Mouse (Mus musculus) cortical plate, adult 2 months (tissue): ENCODE results near the gene Gprc5b. TPM values are rescaled to one million over a fixed set of nuclear protein-coding genes. Genes with fewer than 3 reads are reported as not detected.

Experiments used
- H3K27ac ChIP-seq: fragments of 200-500 bp; 2 replicates; pipeline ENCODE4 v1.5.1; 2012; ENCODE audit warnings: low read length, control low read depth, inconsistent platforms; ENCODE audit not compliant: insufficient read depth
- H3K4me1 ChIP-seq: fragments of 200-500 bp; 2 replicates; pipeline ENCODE4 v1.6.1; 2011; ENCODE audit warnings: low read length; ENCODE audit not compliant: control insufficient read depth, insufficient read depth
- H3K4me3 ChIP-seq: fragments of 200-500 bp; 2 replicates; pipeline ENCODE4 v1.5.1; 2011; ENCODE audit warnings: mild to moderate bottlenecking, low read length, control low read depth; ENCODE audit not compliant: insufficient read depth
- CTCF ChIP-seq: fragments of 200-500 bp; IDR thresholded peaks from 2 replicates; pipeline ENCODE4 v1.5.1; 2011; ENCODE audit warnings: mild to moderate bottlenecking, control low read depth, low read length; ENCODE audit not compliant: insufficient read depth; ENCODE audit errors: extremely low read depth
- POLR2A ChIP-seq: fragments of 200-500 bp; IDR thresholded peaks from 2 replicates; pipeline ENCODE4 v1.6.1; 2011; ENCODE audit warnings: mild to moderate bottlenecking, low read length, control low read depth; ENCODE audit not compliant: insufficient read depth; ENCODE audit errors: extremely low read depth
- polyA plus RNA-seq: library from polyadenylated mRNA; depleted of rRNA; stranded (reverse); fragments of >200 nt; gene quantifications from 2 replicates; pipeline ENCODE4 v1.2.3, GENCODE M21; 2012

The Gprc5b gene
- polyA plus RNA-seq, 1 experiment: 141 TPM

GRCm38 (mm10) chr7:118991341-118991884 is 3.6 kb downstream of the Gprc5b start:
- TF ChIP-seq CTCF: no peak
- no peak for TF ChIP-seq POLR2A
- no peak overlapping the region for H3K27ac ChIP-seq

GRCm38 (mm10) chr7:118990282-118990681 is 4.7 kb downstream of the Gprc5b start:
- 0 out of 2 replicates have a peak, but pooled peaks have one; percentile 38 for TF ChIP-seq POLR2A
- no peak for TF ChIP-seq CTCF
- Histone ChIP-seq H3K4me1 (peaks cover 13% of the 10 kb centered on the region), H3K27ac (0 out of 2 replicates have a peak overlapping the region, but pooled peaks have one; percentile 4)

More at GRCm38 (mm10) chr7:118991341-118991884, 3.6 kb downstream of the Gprc5b start:
- peaks cover 17% of the 10 kb centered on the region for H3K4me1 ChIP-seq
- no peak overlapping the region for H3K4me3 ChIP-seq

GRCm38 (mm10) chr7:118989275-118989856 is 5.6 kb downstream of the Gprc5b start:
- Histone ChIP-seq H3K4me1 (peaks cover 12% of the 10 kb centered on the region), H3K4me3 (no peak overlapping the region), H3K27ac (no peak overlapping the region)
- TF ChIP-seq CTCF (no peak), POLR2A (no peak)

More at GRCm38 (mm10) chr7:118990282-118990681, 4.7 kb downstream of the Gprc5b start:
- H3K4me3 ChIP-seq: no peak overlapping the region

- H3K27ac ChIP-seq: no peak overlapping the region
- TF ChIP-seq CTCF: no peak
- TF ChIP-seq POLR2A: no peak
- peaks cover 8% of the 10 kb centered on the region for H3K4me1 ChIP-seq
- H3K4me3 ChIP-seq: no peak overlapping the region
Observed at GRCm38 (mm10) chr7:118986369-118986768, 8.6 kb downstream of the Gprc5b start.

- Histone ChIP-seq H3K4me1 (peaks cover 6% of the 10 kb centered on the region; the same call in 1 of the 2 replicates), H3K27ac (no peak overlapping the region), H3K4me3 (no peak overlapping the region)
- TF ChIP-seq CTCF (no peak), POLR2A (no peak)
Observed at GRCm38 (mm10) chr7:118985786-118986185, 9.2 kb downstream of the Gprc5b start.

- H3K4me1 ChIP-seq: no peaks in the 10 kb centered on the region
- no peak overlapping the region for H3K4me3 ChIP-seq
- TF ChIP-seq POLR2A: no peak
- peak overlapping the region; percentile 44; the same call in 1 of the 2 replicates for H3K27ac ChIP-seq
Observed at GRCm38 (mm10) chr7:118983961-118984360, 11.1 kb downstream of the Gprc5b start.

- no peak overlapping the region for H3K4me3 ChIP-seq
- TF ChIP-seq POLR2A: no peak
- no peak for TF ChIP-seq CTCF
- H3K27ac ChIP-seq: no peak overlapping the region
- H3K4me1 ChIP-seq: no peaks in the 10 kb centered on the region; the same call in 1 of the 2 replicates
Observed at GRCm38 (mm10) chr7:118982586-118982985, 12.4 kb downstream of the Gprc5b start.

GRCm38 (mm10) chr7:118981831-118982230 is 13.2 kb downstream of the Gprc5b start:
- no peaks in the 10 kb centered on the region; the same call in 1 of the 2 replicates for H3K4me1 ChIP-seq
- no peak overlapping the region for H3K4me3 ChIP-seq
- TF ChIP-seq CTCF: no peak
- TF ChIP-seq POLR2A: no peak
- H3K27ac ChIP-seq: no peak overlapping the region; the same call in 1 of the 2 replicates

- Histone ChIP-seq H3K4me3 (no peak overlapping the region), H3K27ac (peak overlapping the region; percentile 60; the same call in 1 of the 2 replicates), H3K4me1 (no peaks in the 10 kb centered on the region; the same call in 1 of the 2 replicates)
- no peak for TF ChIP-seq CTCF
- TF ChIP-seq POLR2A: no peak
Observed at GRCm38 (mm10) chr7:118981346-118981745, 13.7 kb downstream of the Gprc5b start.

GRCm38 (mm10) chr7:118979708-118980107 is 15.3 kb downstream of the Gprc5b start:
- H3K27ac ChIP-seq: no peak overlapping the region
- no peak for TF ChIP-seq POLR2A
- TF ChIP-seq CTCF: no peak
- H3K4me1 ChIP-seq: no peaks in the 10 kb centered on the region; the same call in 1 of the 2 replicates

More at GRCm38 (mm10) chr7:118979708-118980107, 15.3 kb downstream of the Gprc5b start:
- H3K4me3 ChIP-seq: no peak overlapping the region
